Mouse (Mus musculus) megakaryocyte, embryonic 14.5 days (primary cell): ENCODE data around the gene Fibcd1.

Experiments
- FLI1 ChIP-seq: IDR thresholded peaks from 2 replicates; pipeline ENCODE4 v1.6.1; 2012; ENCODE audit warnings: low read length, inconsistent platforms, mixed read lengths
- GATA1 ChIP-seq: IDR thresholded peaks from 3 replicates; pipeline ENCODE4 v1.6.1; 2012; ENCODE audit warnings: mixed read lengths, low read length, inconsistent platforms, borderline replicate concordance

DNA sequence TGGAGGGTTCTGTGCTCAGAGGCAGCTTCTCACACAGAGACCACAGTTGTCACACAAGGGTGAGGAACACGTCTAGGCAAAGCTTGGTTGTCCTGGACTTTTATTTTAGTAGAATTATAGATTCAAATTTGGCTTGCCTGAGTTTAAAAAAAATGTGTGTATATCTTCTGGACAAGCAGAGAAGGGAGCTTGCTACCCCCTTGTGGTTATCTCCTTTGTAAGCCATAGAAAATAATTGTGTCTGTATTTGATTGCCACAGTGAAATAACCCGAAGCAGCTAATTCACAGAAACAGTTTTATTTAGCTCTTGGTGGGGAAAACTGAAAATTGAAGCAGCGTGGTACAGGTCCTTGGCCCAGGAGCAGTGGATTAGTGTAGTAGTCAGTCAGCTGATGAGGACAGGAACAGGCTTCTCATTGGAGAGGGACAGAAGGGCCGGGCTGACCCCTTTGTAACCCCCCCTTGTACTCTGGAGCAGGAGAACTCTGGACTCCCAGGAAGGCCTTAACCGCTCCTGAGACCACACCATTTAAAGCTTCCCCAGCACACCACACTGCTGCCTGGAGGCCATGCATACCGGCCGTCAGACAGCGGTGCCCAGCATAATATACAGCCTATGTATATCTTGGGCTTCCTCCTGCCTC, 62.7 kb downstream of the Fibcd1 start:
- TF ChIP-seq GATA1 (no peak), FLI1 (no peak)
